Mouse (Mus musculus) neural tube, embryonic 11.5 days (tissue): ENCODE measurements around the gene Ranbp1. TPM values are rescaled to one million over a fixed set of nuclear protein-coding genes. Genes with fewer than 3 reads are reported as not detected.
A peak's percentile ranks its signal among the peaks of the same experiment; 100 is the strongest.

Experiments
- ATAC-seq: fragments of 200-750 bp; cut with Nextera tagmentation; 2 replicates; pipeline ENCODE4 v1.8.0; 2017; ENCODE audit warnings: moderate number of reproducible peaks, mild to moderate bottlenecking, moderate TSS enrichment, moderate library complexity; ENCODE audit not compliant: insufficient read depth, low FRiP score, low TSS enrichment
- DNase-seq: peaks from one replicate; pipeline ENCODE4 v3.0.0-alpha.2; 2015; ENCODE audit warnings: low spot score
- H3K27ac ChIP-seq: fragments of 300-500 bp; sonication (generic); 2 replicates; pipeline ENCODE4 v1.5.1; 2014; ENCODE audit warnings: low read depth, mild to moderate bottlenecking, low read length
- H3K27me3 ChIP-seq: fragments of 300-500 bp; sonication (generic); 2 replicates; pipeline ENCODE4 v1.6.1; 2014; ENCODE audit warnings: mild to moderate bottlenecking, low read length, mixed read lengths; ENCODE audit not compliant: control insufficient read depth, insufficient read depth
- H3K36me3 ChIP-seq: fragments of 300-500 bp; sonication (generic); 2 replicates; pipeline ENCODE4 v1.6.1; 2014; ENCODE audit warnings: mild to moderate bottlenecking, low read length, moderate library complexity, mixed read lengths; ENCODE audit not compliant: control insufficient read depth, insufficient read depth
- H3K4me1 ChIP-seq: fragments of 300-500 bp; sonication (generic); 2 replicates; pipeline ENCODE4 v1.6.1; 2014; ENCODE audit warnings: low read length, mixed read lengths; ENCODE audit not compliant: control insufficient read depth, insufficient read depth
- H3K4me2 ChIP-seq: fragments of 300-500 bp; sonication (generic); 2 replicates; pipeline ENCODE4 v1.6.1; 2014; ENCODE audit warnings: low read depth, mild to moderate bottlenecking, moderate library complexity
- H3K4me3 ChIP-seq: fragments of 300-500 bp; sonication (generic); 2 replicates; pipeline ENCODE4 v1.5.1; 2014; ENCODE audit warnings: low read depth, low read length
- H3K9ac ChIP-seq: fragments of 300-500 bp; sonication (generic); 2 replicates; pipeline ENCODE4 v1.6.1; 2014; ENCODE audit warnings: mild to moderate bottlenecking, low read length
- H3K9me3 ChIP-seq: fragments of 300-500 bp; sonication (generic); 2 replicates; pipeline ENCODE4 v1.6.1; 2016; ENCODE audit warnings: low read length; ENCODE audit not compliant: control insufficient read depth
- WGBS: fragments of 180-500 bp; shearing (Covaris S2); extraction: QIAGEN DNeasy Blood & Tissue Kit; methylation state at CpG from one replicate; pipeline ENCODE4 v1.1.7; 2014; 5-methylcytosine and 5-hydroxymethylcytosine counted together
- polyA plus RNA-seq: library from polyadenylated mRNA; unstranded; fragments of >200 nt; fragmentation: Nextera tagmentation; extraction: Ambion mirVana; gene quantifications from 2 replicates; pipeline ENCODE4 v1.2.1, GENCODE M21; 2014

Ranbp1 gene
- polyA plus RNA-seq, 1 experiment from 2014 or later, result 953 TPM

DNA sequence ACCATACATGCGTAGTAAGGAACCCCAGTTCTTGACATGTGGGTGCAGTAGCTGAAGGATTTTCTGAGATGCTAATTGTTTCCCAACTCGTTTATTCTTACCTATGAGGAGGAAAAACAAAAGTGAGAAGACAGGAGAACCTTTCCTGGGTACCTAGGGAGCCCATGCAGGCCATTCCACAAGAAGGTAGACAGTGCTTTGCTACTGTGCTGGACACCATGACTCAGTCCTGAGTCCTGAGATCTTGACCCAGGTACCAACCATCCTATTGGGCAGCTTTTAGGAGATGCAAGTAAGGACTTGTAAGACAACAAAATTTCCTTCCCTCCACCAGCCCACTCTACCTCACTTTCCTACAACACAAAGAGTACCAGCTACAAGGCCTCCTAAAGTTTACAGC, 9.7 kb upstream of the Ranbp1 start, which contains the start of gene Gm49776:
Gene Gm49776 (minus strand): TSS at position 101 of the 400 bp plus-strand sequence.
- DNase-seq, result no peak
- peaks cover 43% of the 10 kb centered on the region for H3K36me3 ChIP-seq

DNA sequence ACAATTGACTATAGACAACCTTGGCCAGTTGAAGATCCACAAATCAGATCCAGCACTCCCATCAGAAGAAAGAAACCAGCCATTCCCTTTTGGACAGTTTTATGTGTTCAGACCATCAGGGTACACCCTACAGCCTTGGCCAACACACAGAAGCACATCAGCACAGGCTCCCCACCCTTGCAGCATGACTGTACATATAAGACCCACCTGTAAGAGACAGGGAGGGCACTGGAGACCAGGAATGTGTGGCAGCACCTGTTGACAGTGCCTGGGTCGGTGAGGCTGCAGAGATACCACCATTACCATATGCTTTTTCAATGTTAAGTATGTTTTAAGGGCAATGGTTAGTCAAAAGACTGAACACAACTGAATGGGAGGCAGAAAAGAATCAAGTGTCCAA, 5.3 kb upstream of the Ranbp1 start:
- peaks cover 44% of the 10 kb centered on the region for H3K36me3 ChIP-seq
- ATAC-seq, result no peak
- WGBS, result 100% methylated on average over 1 of the region's 1 CpGs
- H3K27me3 ChIP-seq, result no peaks in the 10 kb centered on the region
- no peak overlapping the region for H3K9ac ChIP-seq
- no peak overlapping the region for H3K4me3 ChIP-seq
- H3K4me1 ChIP-seq, result peaks cover 13% of the 10 kb centered on the region
- DNase-seq, result no peak
- H3K27ac ChIP-seq, result no peak overlapping the region
- H3K4me2 ChIP-seq, result no peak overlapping the region
- H3K9me3 ChIP-seq, result no peaks in the 10 kb centered on the region

More for the DNA sequence above, 9.7 kb upstream of the Ranbp1 start, which contains the start of gene Gm49776:
- no peak for ATAC-seq
- Histone ChIP-seq H3K9ac (no peak within 1 kb of the TSS), H3K27ac (no peak within 1 kb of the TSS), H3K4me1 (no peaks in the 10 kb centered on the region), H3K4me3 (no peak within 1 kb of the TSS), H3K9me3 (no peaks in the 10 kb centered on the region), H3K4me2 (no peak within 1 kb of the TSS), H3K27me3 (no peaks in the 10 kb centered on the region)
- 98% methylated on average over 2 of the region's 2 CpGs for WGBS

DNA sequence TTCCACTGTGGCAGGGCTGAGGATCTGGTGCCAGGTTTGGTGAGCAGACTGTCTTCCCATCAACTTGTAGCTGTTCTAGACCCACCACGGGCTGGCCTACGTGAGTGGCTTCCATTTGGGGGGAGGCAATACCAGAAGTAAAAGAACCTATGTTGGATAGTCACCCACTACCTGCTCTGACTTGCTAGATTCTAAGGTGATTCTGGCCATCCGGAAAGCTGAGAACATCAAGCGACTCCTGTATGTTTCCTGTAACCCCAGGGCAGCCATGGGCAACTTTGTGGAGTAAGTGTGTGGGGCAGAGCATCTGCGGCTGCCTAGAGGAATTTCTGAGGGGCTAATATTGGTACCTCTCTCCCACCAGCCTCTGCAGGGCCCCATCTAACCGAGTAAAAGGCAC, 4.2 kb upstream of the Ranbp1 start:
- Histone ChIP-seq H3K4me1 (peaks cover 13% of the 10 kb centered on the region), H3K27ac (no peak overlapping the region), H3K27me3 (no peaks in the 10 kb centered on the region), H3K36me3 (peaks cover 39% of the 10 kb centered on the region), H3K9ac (no peak overlapping the region), H3K9me3 (no peaks in the 10 kb centered on the region), H3K4me3 (no peak overlapping the region), H3K4me2 (no peak overlapping the region)
- DNase-seq (no peak), ATAC-seq (no peak)
- WGBS, result 87% methylated on average over 6 of the region's 6 CpGs

DNA sequence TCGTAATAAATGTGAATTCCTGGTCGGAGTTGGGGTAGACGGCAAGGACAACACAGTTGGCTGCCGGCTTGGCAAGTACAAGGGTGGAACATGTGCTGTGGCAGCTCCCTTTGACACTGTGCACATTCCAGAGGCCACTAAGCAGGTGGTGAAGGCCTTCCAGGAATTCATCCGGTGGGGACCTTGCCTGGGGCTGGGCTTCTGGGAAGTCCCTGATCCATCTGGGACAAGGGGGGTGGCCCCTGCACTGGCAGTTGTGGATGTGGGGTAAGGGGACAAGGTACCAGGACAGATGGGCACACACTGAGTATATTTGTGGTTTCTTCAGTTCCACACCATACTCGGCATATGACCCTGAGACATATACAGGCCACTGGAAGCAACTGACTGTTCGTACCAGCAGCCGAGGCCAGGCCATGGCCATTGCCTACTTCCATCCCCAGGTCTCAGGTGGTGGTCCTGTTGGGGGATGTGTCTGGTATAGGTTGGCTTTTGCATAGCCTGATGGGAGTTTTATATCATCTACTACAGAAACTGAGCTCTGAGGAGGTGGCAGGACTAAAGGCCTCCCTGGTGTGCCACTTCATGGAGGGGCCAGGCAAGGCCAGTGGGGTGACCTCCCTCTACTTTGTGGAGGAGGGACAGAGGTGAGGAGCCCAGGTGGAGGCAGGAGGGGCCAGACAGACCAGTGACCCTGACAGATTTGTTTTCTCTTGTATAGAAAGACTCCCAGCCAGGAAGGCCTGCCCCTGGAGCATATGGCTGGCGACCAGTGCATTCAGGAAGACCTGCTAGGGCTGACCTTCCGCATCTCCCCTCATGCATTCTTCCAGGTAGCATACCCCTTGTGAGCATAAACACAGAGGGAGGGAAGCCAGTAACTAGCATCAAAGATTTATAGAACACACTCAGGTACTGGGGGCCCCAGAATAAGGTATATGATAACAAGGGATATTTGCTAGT, 2.6 kb upstream of the Ranbp1 start:
- H3K4me3 ChIP-seq, result peak overlapping the region; percentile 6; the same call in 1 of the 2 replicates
- WGBS, result 72% methylated on average over 10 of the region's 10 CpGs
- ATAC-seq, result no peak
- H3K27ac ChIP-seq, result no peak overlapping the region
- H3K4me2 ChIP-seq, result peak overlapping the region; percentile 88; the same call in 1 of the 2 replicates
- DNase-seq, result no peak
- H3K9ac ChIP-seq, result 0 out of 2 replicates have a peak overlapping the region, but pooled peaks have one; percentile 23
- H3K36me3 ChIP-seq, result peaks cover 28% of the 10 kb centered on the region
- peaks cover 23% of the 10 kb centered on the region for H3K4me1 ChIP-seq
- no peaks in the 10 kb centered on the region for H3K9me3 ChIP-seq
- H3K27me3 ChIP-seq, result no peaks in the 10 kb centered on the region

DNA sequence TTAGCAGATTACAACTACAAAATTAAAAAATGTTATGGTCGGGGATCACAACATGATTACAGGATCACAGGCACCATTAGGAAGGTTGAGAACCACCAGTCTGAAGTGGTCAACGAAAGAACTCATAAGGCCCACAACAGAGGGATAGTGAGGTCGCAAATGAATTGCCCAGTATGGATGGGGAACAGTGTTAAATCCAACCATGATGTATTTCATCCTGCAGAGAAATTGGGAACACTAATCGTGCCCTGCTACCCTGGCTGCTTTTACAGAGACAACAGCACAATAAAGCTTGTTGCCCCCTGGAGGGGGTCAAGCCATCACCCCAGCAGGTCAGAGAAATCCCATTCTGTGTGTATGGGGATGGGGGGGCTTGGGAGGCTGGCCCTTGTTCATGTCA, 1.7 kb upstream of the Ranbp1 start:
- Histone ChIP-seq H3K9me3 (no peaks in the 10 kb centered on the region), H3K4me3 (peak overlapping the region; percentile 91), H3K4me1 (peaks cover 23% of the 10 kb centered on the region), H3K36me3 (peaks cover 27% of the 10 kb centered on the region), H3K4me2 (peak overlapping the region; percentile 88), H3K27me3 (no peaks in the 10 kb centered on the region), H3K27ac (no peak overlapping the region), H3K9ac (peak overlapping the region; percentile 75)
- DNase-seq (no peak), ATAC-seq (no peak)
- 61% methylated on average over 4 of the region's 4 CpGs for WGBS

DNA sequence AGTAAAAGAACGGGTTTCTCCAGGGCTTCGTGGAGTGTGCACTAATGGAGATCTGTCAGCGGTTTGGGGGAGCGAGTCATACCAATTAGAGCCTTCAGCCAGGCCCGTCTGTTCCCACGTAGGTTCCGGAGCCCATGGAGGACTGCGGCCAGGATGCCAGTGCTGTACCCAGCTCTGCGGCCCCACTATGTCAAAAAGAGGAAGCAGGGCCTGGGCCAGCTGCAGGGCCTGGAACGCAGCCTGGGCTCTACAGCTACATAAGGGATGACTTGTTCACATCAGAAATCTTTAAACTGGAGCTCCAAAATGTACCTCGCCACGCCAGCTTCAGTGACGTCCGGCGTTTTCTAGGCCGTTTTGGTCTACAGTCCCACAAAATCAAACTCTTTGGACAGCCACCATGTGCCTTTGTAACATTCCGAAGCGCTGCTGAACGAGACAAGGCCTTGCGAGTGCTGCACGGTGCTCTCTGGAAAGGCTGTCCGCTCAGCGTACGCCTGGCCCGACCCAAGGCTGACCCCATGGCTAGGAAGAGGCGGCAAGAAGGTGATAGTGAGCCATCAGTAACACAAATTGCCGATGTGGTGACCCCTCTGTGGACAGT, 934 bp upstream of the Ranbp1 start:
- Histone ChIP-seq H3K4me3 (peak overlapping the region; percentile 91), H3K27me3 (no peaks in the 10 kb centered on the region), H3K4me2 (peak overlapping the region; percentile 88), H3K4me1 (peaks cover 23% of the 10 kb centered on the region), H3K27ac (peak overlapping the region; percentile 86), H3K9ac (peak overlapping the region; percentile 75), H3K9me3 (no peaks in the 10 kb centered on the region), H3K36me3 (peaks cover 33% of the 10 kb centered on the region)
- ATAC-seq (peak; percentile 33; the same call in 1 of the 2 replicates), DNase-seq (peak; percentile 55)
- WGBS, result 10% methylated on average over 27 of the region's 27 CpGs

DNA sequence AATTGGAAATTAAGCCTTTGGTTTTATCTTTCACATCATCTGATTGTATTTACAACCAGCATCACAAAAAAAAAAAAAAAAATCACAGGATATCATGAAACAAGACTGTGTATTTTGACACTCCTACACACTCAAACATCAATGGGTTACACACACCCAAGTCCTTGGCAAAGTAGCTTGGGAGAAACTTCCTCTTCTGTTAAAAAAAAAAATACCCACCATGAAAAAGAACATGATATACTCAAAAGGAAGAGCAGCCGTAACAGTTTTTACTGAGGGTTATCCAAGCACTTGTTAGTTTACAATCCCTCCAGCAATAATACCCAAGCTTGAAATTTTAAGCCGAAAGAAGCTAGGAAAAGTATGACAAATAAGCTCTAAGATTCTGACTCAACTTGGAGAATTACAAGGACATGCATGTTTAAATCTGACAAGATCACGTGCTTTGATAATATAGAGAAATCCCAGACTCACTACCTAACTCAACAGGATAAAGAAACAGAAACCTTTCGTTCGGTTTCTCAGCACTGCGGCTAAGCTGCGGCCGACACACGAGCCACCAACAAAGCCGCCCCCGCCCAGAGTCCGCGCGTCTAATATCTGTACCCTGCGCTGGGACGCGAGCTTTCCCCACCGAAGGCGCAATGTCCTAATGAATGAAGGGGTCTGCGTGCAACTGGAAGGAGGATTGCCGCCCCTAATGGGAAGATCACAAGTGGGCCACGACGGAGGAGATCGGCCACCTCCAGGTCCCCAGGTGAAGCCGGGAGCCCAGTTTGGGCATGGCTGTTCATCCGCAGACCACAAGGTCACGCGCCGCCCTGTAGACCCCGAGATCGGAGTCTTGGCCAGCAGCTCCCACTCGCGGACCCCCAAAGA, 772 bp downstream of the Ranbp1 start:
- peak overlapping the region; percentile 94 for H3K9ac ChIP-seq
- H3K4me1 ChIP-seq, result peaks cover 23% of the 10 kb centered on the region
- no peaks in the 10 kb centered on the region for H3K27me3 ChIP-seq
- H3K4me3 ChIP-seq, result peak overlapping the region; percentile 91
- H3K4me2 ChIP-seq, result peak overlapping the region; percentile 88
- H3K27ac ChIP-seq, result peak overlapping the region; percentile 89
- ATAC-seq (peak; percentile 2; the same call in 1 of the 2 replicates), DNase-seq (no peak)
- under 1% methylated on average over 33 of the region's 33 CpGs for WGBS
- no peaks in the 10 kb centered on the region for H3K9me3 ChIP-seq
- H3K36me3 ChIP-seq, result peaks cover 29% of the 10 kb centered on the region

DNA sequence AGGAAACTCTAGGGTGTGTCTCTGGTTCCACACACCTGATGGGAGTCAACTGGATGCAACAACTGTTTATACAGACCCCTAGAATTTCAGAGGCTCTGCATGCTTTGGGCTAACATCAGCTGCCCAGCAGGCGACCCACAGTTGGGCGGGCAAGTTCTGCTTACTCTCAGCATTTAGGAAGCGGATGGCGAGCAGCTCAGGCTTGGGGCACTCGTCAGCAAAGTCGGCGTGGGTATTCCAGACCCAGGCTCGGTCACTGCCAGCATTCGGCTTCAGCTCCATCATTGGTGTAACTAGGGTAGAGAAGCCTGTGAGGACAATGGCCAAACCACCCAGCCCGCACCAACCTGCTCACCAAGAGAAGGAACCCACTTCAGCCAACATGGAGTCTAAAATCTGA, 7.0 kb downstream of the Ranbp1 start:
- Histone ChIP-seq H3K27ac (no peak overlapping the region), H3K27me3 (no peaks in the 10 kb centered on the region), H3K4me3 (no peak overlapping the region), H3K4me2 (no peak overlapping the region), H3K36me3 (peaks cover 23% of the 10 kb centered on the region), H3K9ac (no peak overlapping the region), H3K4me1 (peaks cover 4% of the 10 kb centered on the region), H3K9me3 (no peaks in the 10 kb centered on the region)
- no peak for ATAC-seq
- WGBS, result 94% methylated on average over 10 of the region's 10 CpGs
- no peak for DNase-seq
